Mouse (Mus musculus) MEL (cell line): ENCODE measurements around the gene Leng8. TPM values are rescaled to one million over a fixed set of nuclear protein-coding genes. Genes with fewer than 3 reads are reported as not detected.
A peak's percentile ranks its signal among the peaks of the same experiment; 100 is the strongest.

ENCODE experiments used
- DNase-seq: peaks from one replicate; pipeline ENCODE4 v3.0.0; 2011; ENCODE audit warnings: low read depth, low spot score
- H3K27ac ChIP-seq: 2 replicates; pipeline ENCODE4 v1.5.1; 2012; ENCODE audit warnings: low read depth, mild to moderate bottlenecking, control low read depth, low read length, moderate library complexity; ENCODE audit not compliant: control insufficient read depth
- H3K27me3 ChIP-seq, 2 experiments: fragments of 150-350 bp in 1 of 2; sonication (generic) in 1 of 2; 2 replicates each; pipeline ENCODE4 v1.6.1; 2012; ENCODE audit warnings: low read length in 2 of 2, mild to moderate bottlenecking in 2 of 2, improper control_type of control experiment in 1 of 2, moderate library complexity in 1 of 2; ENCODE audit not compliant: insufficient read depth in 2 of 2, control insufficient read depth in 1 of 2
- H3K36me3 ChIP-seq, 2 experiments: 2 replicates each; pipeline ENCODE4 v1.6.1; 2012 to 2014; ENCODE audit warnings: low read length in 2 of 2, improper control_type of control experiment in 1 of 2, inconsistent platforms in 1 of 2, mild to moderate bottlenecking in 1 of 2; ENCODE audit not compliant: insufficient read depth in 2 of 2, control insufficient read depth in 1 of 2
- H3K4me1 ChIP-seq, 2 experiments: fragments of 150-350 bp in 1 of 2; sonication (generic) in 1 of 2; 2 replicates each; pipeline ENCODE4 v1.6.1; 2012; ENCODE audit warnings: low read length in 2 of 2, improper control_type of control experiment in 1 of 2, mild to moderate bottlenecking in 1 of 2; ENCODE audit not compliant: insufficient read depth in 2 of 2, control insufficient read depth in 1 of 2
- H3K4me3 ChIP-seq, 2 experiments: fragments of 150-350 bp in 1 of 2; sonication (generic) in 1 of 2; 2 replicates each; pipeline ENCODE4 v1.5.1; 2012; ENCODE audit warnings: low read depth in 2 of 2, low read length in 2 of 2, mild to moderate bottlenecking in 2 of 2, moderate library complexity in 2 of 2, control low read depth in 1 of 2, improper control_type of control experiment in 1 of 2; ENCODE audit not compliant: control insufficient read depth in 1 of 2, insufficient read depth in 1 of 2
- H3K79me2 ChIP-seq: 2 replicates; pipeline ENCODE4 v1.6.1; 2012; ENCODE audit warnings: mild to moderate bottlenecking, low read length, moderate library complexity; ENCODE audit not compliant: control insufficient read depth, poor library complexity, insufficient read depth
- H3K9ac ChIP-seq: 2 replicates; pipeline ENCODE4 v1.6.1; 2012; ENCODE audit warnings: low read depth, mild to moderate bottlenecking, control low read depth, low read length, moderate library complexity; ENCODE audit not compliant: control insufficient read depth, poor library complexity, severe bottlenecking
- H3K9me3 ChIP-seq: fragments of 150-350 bp; sonication (generic); replicated peaks from 2 replicates; pipeline ENCODE4 v1.6.1; 2012; ENCODE audit warnings: mild to moderate bottlenecking, low read length, improper control_type of control experiment, moderate library complexity; ENCODE audit not compliant: insufficient read depth
- BHLHE40 ChIP-seq: IDR thresholded peaks from 2 replicates; pipeline ENCODE4 v1.6.1; 2012; ENCODE audit warnings: low read depth, mild to moderate bottlenecking, inconsistent platforms, low read length, improper control_type of control experiment, borderline replicate concordance
- CHD1 ChIP-seq: IDR thresholded peaks from 2 replicates; pipeline ENCODE4 v1.6.1; 2012; ENCODE audit warnings: low read depth, mild to moderate bottlenecking, inconsistent platforms, low read length, improper control_type of control experiment
- E2F4 ChIP-seq: IDR thresholded peaks from 2 replicates; pipeline ENCODE4 v1.6.1; 2011; ENCODE audit warnings: low read depth, low read length, improper control_type of control experiment, borderline replicate concordance
- ELF1 ChIP-seq: IDR thresholded peaks from 2 replicates; pipeline ENCODE4 v1.6.1; 2014; ENCODE audit warnings: low read depth, mild to moderate bottlenecking, inconsistent platforms, low read length, improper control_type of control experiment, moderate library complexity
- EP300 ChIP-seq, 2 experiments: IDR thresholded peaks; 2 replicates each; pipeline ENCODE4 v1.6.1; 2011; ENCODE audit warnings: improper control_type of control experiment in 2 of 2, low read length in 2 of 2, low read depth in 1 of 2, mild to moderate bottlenecking in 1 of 2
- ETS1 ChIP-seq: IDR thresholded peaks from 2 replicates; pipeline ENCODE4 v1.6.1; 2012; ENCODE audit warnings: low read depth, mild to moderate bottlenecking, inconsistent platforms, low read length, improper control_type of control experiment, moderate library complexity
- GATA1 ChIP-seq: IDR thresholded peaks from 2 replicates; pipeline ENCODE4 v1.6.1; 2011; ENCODE audit warnings: low read depth, low read length, improper control_type of control experiment
- JUND ChIP-seq: IDR thresholded peaks from 2 replicates; pipeline ENCODE4 v1.6.1; 2011; ENCODE audit warnings: low read depth, mild to moderate bottlenecking, improper control_type of control experiment, low read length
- MAX ChIP-seq: IDR thresholded peaks from 2 replicates; pipeline ENCODE4 v1.6.1; 2011; ENCODE audit warnings: low read length, improper control_type of control experiment
- MEF2A ChIP-seq: IDR thresholded peaks from 2 replicates; pipeline ENCODE4 v1.6.1; 2014; ENCODE audit warnings: low read depth, mild to moderate bottlenecking, inconsistent platforms, low read length, improper control_type of control experiment; ENCODE audit not compliant: poor library complexity, insufficient replicate concordance, severe bottlenecking; ENCODE audit errors: extremely low read depth
- MYC ChIP-seq: IDR thresholded peaks from 2 replicates; pipeline ENCODE4 v1.6.1; 2011; ENCODE audit warnings: low read depth, mild to moderate bottlenecking, low read length, improper control_type of control experiment, moderate library complexity
- NELFE ChIP-seq: IDR thresholded peaks from 2 replicates; pipeline ENCODE4 v1.6.1; 2011; ENCODE audit warnings: low read depth, low read length, improper control_type of control experiment
- POLR2A ChIP-seq, 2 experiments: IDR thresholded peaks; 2 replicates each; pipeline ENCODE4 v1.6.1; 2011 to 2012; ENCODE audit warnings: low read length in 2 of 2, mild to moderate bottlenecking in 2 of 2, control low read depth in 1 of 2, improper control_type of control experiment in 1 of 2, low read depth in 1 of 2, moderate library complexity in 1 of 2; ENCODE audit not compliant: control insufficient read depth in 1 of 2, insufficient read depth in 1 of 2, poor library complexity in 1 of 2
- POLR2AphosphoS5 ChIP-seq: IDR thresholded peaks from 2 replicates; pipeline ENCODE4 v1.6.1; 2012; ENCODE audit warnings: low read depth, borderline replicate concordance, mild to moderate bottlenecking, inconsistent platforms, low read length, moderate library complexity, mixed read lengths
- RCOR1 ChIP-seq: IDR thresholded peaks from 2 replicates; pipeline ENCODE4 v1.6.1; 2012; ENCODE audit warnings: low read depth, mild to moderate bottlenecking, inconsistent platforms, low read length, improper control_type of control experiment
- SIN3A ChIP-seq: IDR thresholded peaks from 2 replicates; pipeline ENCODE4 v1.6.1; 2012; ENCODE audit warnings: low read length, improper control_type of control experiment, inconsistent platforms
- SMC3 ChIP-seq: IDR thresholded peaks from 2 replicates; pipeline ENCODE4 v1.6.1; 2011; ENCODE audit warnings: low read depth, low read length, improper control_type of control experiment
- TAL1 ChIP-seq: IDR thresholded peaks from 2 replicates; pipeline ENCODE4 v1.6.1; 2012; ENCODE audit warnings: mild to moderate bottlenecking, inconsistent platforms, low read length, moderate library complexity, mixed read lengths
- TBP ChIP-seq: IDR thresholded peaks from 2 replicates; pipeline ENCODE4 v1.8.0; 2011; ENCODE audit warnings: low read depth, low read length, improper control_type of control experiment
- TCF12 ChIP-seq: IDR thresholded peaks from 2 replicates; pipeline ENCODE4 v1.6.1; 2014; ENCODE audit warnings: low read depth, mild to moderate bottlenecking, inconsistent platforms, low read length, improper control_type of control experiment, moderate library complexity
- USF1 ChIP-seq: IDR thresholded peaks from 2 replicates; pipeline ENCODE4 v1.6.1; 2014; ENCODE audit warnings: low read depth, mild to moderate bottlenecking, inconsistent platforms, low read length, improper control_type of control experiment, moderate library complexity
- USF2 ChIP-seq, 2 experiments: IDR thresholded peaks; 2 replicates each; pipeline ENCODE4 v1.6.1; 2011 to 2012; ENCODE audit warnings: improper control_type of control experiment in 2 of 2, low read length in 2 of 2, borderline replicate concordance in 1 of 2, inconsistent platforms in 1 of 2, low read depth in 1 of 2, mild to moderate bottlenecking in 1 of 2; ENCODE audit not compliant: insufficient read depth in 1 of 2
- ZC3H11A ChIP-seq: IDR thresholded peaks from 2 replicates; pipeline ENCODE4 v1.6.1; 2012; ENCODE audit warnings: low read depth, mild to moderate bottlenecking, inconsistent platforms, low read length, improper control_type of control experiment
- ZKSCAN1 ChIP-seq: IDR thresholded peaks from 2 replicates; pipeline ENCODE4 v1.6.1; 2012; ENCODE audit warnings: low read depth, mild to moderate bottlenecking, inconsistent platforms, low read length, improper control_type of control experiment, moderate library complexity
- ZMIZ1 ChIP-seq: IDR thresholded peaks from 2 replicates; pipeline ENCODE4 v1.6.1; 2012; ENCODE audit warnings: low read depth, mild to moderate bottlenecking, inconsistent platforms, low read length, improper control_type of control experiment, moderate library complexity
- polyA plus RNA-seq, 2 experiments: library from polyadenylated mRNA; stranded (reverse) in 1 of 2; unstranded in 1 of 2; fragments of >175 nt in 1 of 2; fragments of >200 nt in 1 of 2; gene quantifications; 2 replicates each; pipeline versions ENCODE4 v1.2.1 to v1.2.4; 2012; ENCODE audit warnings: low replicate concordance in 2 of 2, low read depth in 1 of 2; ENCODE audit not compliant: insufficient read length in 2 of 2, insufficient read depth in 1 of 2, missing spikeins in 1 of 2
- total RNA-seq: library from RNA; depleted of rRNA; stranded (reverse); fragments of 300-350 nt; gene quantifications from 2 replicates; pipeline ENCODE4 v1.2.3, GENCODE M21; 2012

Gene Leng8
- total and polyA plus RNA-seq, 3 experiments: 28.2 to 89.9 TPM; not detected in 1

GRCm38 (mm10) chr7:4136771-4137531 is at the start of gene Leng8 (continued):
- 0 out of 2 replicates have a peak, but pooled peaks have one; percentile 2 for TF ChIP-seq ZC3H11A
- TF ChIP-seq CHD1: no peak
- peak; percentile 88 for TF ChIP-seq MYC
- TF ChIP-seq BHLHE40: peak; percentile 66; the same call in 1 of the 2 replicates

- DNase-seq: no peak
- H3K79me2 ChIP-seq: no peaks in the 10 kb centered on the region
Observed at GRCm38 (mm10) chr7:4087238-4087895, 49.5 kb upstream of the Leng8 start.

GRCm38 (mm10) chr7:4087896-4088480 is 48.9 kb upstream of the Leng8 start:
- Histone ChIP-seq H3K4me3 (no peak overlapping the region), H3K79me2 (no peaks in the 10 kb centered on the region), H3K9ac (no peak overlapping the region; the same call in 1 of the 2 replicates), H3K4me1 (peaks cover 8 to 36% of the 10 kb centered on the region in 2 experiments), H3K27me3 (no peaks in the 10 kb centered on the region), H3K9me3 (no peaks in the 10 kb centered on the region), H3K27ac (peak overlapping the region; percentile 88), H3K36me3 (peaks cover 0 to 41% of the 10 kb centered on the region in 2 experiments; a peak in 2 of 4 replicates)
- TF ChIP-seq GATA1: peak; percentile 93
- TF ChIP-seq TAL1: peak; percentile 35; the same call in 1 of the 2 replicates
- TF ChIP-seq SIN3A: peak; percentile 23; the same call in 1 of the 2 replicates
- TF ChIP-seq RCOR1: no peak; the same call in 1 of the 2 replicates
- peak; percentile 87 for TF ChIP-seq ETS1
- no peak for TF ChIP-seq MYC
- TF ChIP-seq EP300 (IDR thresholded peaks at IDR 0.05; ENCODE audit: low read depth in 1 of 2, low read length in 2 of 2): peak; percentile 86
- peak; percentile 87 for TF ChIP-seq TCF12
- peak; percentile 84 for DNase-seq

More at GRCm38 (mm10) chr7:4087238-4087895, 49.5 kb upstream of the Leng8 start:
- Histone ChIP-seq H3K4me3 (no peak overlapping the region), H3K9ac (peak overlapping the region; percentile 3; the same call in 1 of the 2 replicates), H3K9me3 (no peaks in the 10 kb centered on the region), H3K36me3 (peaks cover 0 to 41% of the 10 kb centered on the region in 2 experiments; a peak in 2 of 4 replicates), H3K4me1 (peaks cover 8 to 37% of the 10 kb centered on the region in 2 experiments), H3K27ac (peak overlapping the region; percentile 68), H3K27me3 (no peaks in the 10 kb centered on the region)
- TF ChIP-seq MYC (no peak), CHD1 (no peak), E2F4 (no peak), USF2 (IDR thresholded peaks at IDR 0.05; ENCODE audit: borderline replicate concordance in 1 of 2, insufficient read depth in 1 of 2, low read depth in 1 of 2, low read length in 2 of 2) (no peak), TBP (peak; percentile 68), TAL1 (no peak), NELFE (no peak), ZC3H11A (no peak), USF1 (0 out of 2 replicates have a peak, but pooled peaks have one; percentile 40), ETS1 (no peak), MEF2A (no peak), JUND (no peak), RCOR1 (no peak), TCF12 (no peak), SIN3A (peak; percentile 61; the same call in 1 of the 2 replicates), POLR2A (IDR thresholded peaks at IDR 0.05; ENCODE audit: control insufficient read depth in 1 of 2, insufficient read depth in 1 of 2, low read depth in 1 of 2, low read length in 2 of 2, poor library complexity in 1 of 2) (peak in 1 of 2 experiments; percentile 43; a peak in 1 of 4 replicates), POLR2AphosphoS5 (no peak), ZKSCAN1 (no peak), MAX (0 out of 2 replicates have a peak, but pooled peaks have one; percentile 42), BHLHE40 (no peak), ZMIZ1 (peak; percentile 54; the same call in 1 of the 2 replicates), ELF1 (no peak; the same call in 1 of the 2 replicates), SMC3 (no peak)
